Mouse (Mus musculus): Measurements from ENCODE around the gene Asic2. TPM values are rescaled to one million over a fixed set of nuclear protein-coding genes. Genes with fewer than 3 reads are reported as not detected.

The Asic2 gene
- polyA plus RNA-seq (2014; fragmentation: Nextera tagmentation; extraction: Ambion mirVana), result 0.43 and 0.65 TPM in 2 replicates

DNA sequence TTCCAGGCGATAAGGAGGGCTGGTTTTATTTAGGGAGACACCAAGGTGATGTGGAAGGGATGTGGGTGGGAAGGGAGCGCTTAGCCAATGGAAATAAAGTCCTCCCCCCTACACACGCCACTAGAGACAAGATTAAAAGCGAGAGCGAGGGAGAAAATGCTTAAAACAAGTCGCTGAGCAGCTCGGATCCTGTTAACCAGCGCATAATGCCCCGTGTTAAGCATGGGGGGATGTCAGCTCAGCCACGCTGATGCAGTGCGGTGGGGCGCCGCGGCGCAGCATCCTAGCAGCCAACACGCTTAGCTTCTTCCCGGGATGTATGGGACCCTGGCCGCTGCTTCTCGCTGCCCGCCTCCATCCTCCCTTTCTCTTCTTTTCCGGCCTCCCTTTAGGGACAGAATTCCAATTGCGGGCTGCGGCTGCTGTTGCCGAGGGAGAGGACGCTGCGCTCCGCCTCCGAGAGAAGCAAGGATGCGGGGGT lies at the start of gene Asic2:
Gene Asic2, minus strand, starts transcription at position 57 of the 481 bp plus-strand sequence.
- Histone ChIP-seq H3K4me1 (ENCODE audit: control insufficient read depth, insufficient read depth, low read length) (no peaks in the 10 kb centered on the region), H3K4me3 (ENCODE audit: low read depth, low read length) (peak within 1 kb of the TSS; percentile 19), H3K27me3 (replicated peaks; ENCODE audit: control insufficient read depth, insufficient read depth, low read length) (peaks cover 36% of the 10 kb centered on the region), H3K9me3 (ENCODE audit: control insufficient read depth, low read length) (no peaks in the 10 kb centered on the region), H3K4me2 (ENCODE audit: low read depth, low read length) (peak within 1 kb of the TSS; percentile 50), H3K36me3 (ENCODE audit: control insufficient read depth, insufficient read depth, low read length) (no peaks in the 10 kb centered on the region), H3K9ac (ENCODE audit: low read depth, low read length) (no peak within 1 kb of the TSS), H3K27ac (replicated peaks; ENCODE audit: low read depth, low read length) (no peak within 1 kb of the TSS)
- ATAC-seq (ENCODE audit: low read depth) (no peak), DNase-seq (ENCODE audit: low spot score) (no peak)
- WGBS, result 2% methylated on average over 29 of the region's 29 CpGs

DNA sequence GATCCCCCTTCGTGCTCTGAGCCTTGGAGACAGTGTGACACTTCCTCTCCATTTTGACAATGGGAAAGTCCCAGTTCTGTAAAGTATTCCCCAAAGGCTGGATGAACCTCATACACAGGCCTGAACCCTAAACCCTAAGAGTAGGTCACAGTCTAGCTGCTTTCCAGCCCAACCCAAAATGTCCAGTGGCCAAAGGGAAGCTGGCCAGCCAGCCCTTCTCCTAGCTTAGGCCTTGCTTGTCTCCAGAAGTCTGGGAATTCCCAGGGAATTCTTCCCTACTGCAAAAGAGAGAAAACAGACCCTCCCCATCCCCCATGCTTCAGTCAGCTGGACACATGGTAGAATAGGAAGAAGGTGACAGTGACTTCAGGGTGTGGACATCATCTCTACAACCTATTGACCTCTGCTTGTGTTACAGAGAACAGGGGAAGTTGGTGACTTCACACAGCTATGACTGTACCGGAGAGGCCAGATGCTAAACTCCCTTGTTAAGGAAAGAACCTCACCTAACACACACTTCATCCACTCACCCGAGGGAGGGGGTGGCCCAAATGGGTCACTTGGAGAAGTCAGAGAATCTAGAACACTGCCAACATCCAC lies 48.0 kb upstream of the Asic2 start:
- 77% methylated on average over 3 of the region's 3 CpGs for WGBS
- Histone ChIP-seq H3K27ac (replicated peaks; ENCODE audit: low read depth, low read length) (no peak overlapping the region), H3K36me3 (ENCODE audit: control insufficient read depth, insufficient read depth, low read length) (no peaks in the 10 kb centered on the region), H3K9ac (ENCODE audit: low read depth, low read length) (no peak overlapping the region), H3K4me3 (ENCODE audit: low read depth, low read length) (no peak overlapping the region), H3K9me3 (ENCODE audit: control insufficient read depth, low read length) (no peaks in the 10 kb centered on the region), H3K27me3 (replicated peaks; ENCODE audit: control insufficient read depth, insufficient read depth, low read length) (no peaks in the 10 kb centered on the region), H3K4me2 (ENCODE audit: low read depth, low read length) (no peak overlapping the region), H3K4me1 (ENCODE audit: control insufficient read depth, insufficient read depth, low read length) (no peaks in the 10 kb centered on the region)
- DNase-seq (ENCODE audit: low spot score) (no peak), ATAC-seq (ENCODE audit: low read depth) (no peak)

DNA sequence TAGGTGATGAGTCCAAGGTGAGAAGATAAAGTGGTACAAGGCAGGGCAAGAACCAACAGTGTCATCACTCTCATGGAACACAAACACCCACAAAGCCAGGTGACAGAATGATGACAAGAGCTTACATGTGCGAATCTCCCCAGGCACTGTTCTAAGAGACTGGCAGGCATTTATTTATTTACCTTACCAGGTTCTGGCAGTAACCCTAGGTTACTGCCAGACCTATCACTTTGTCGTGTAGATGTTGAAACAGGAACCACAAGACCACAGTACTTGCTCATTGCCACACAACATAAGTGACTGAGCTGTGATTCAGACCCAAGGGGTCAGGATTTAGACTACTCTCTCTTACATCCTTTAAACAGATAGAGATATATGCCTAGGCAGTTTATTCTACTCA lies 46.8 kb upstream of the Asic2 start:
- Histone ChIP-seq H3K4me1 (ENCODE audit: control insufficient read depth, insufficient read depth, low read length) (no peaks in the 10 kb centered on the region), H3K9ac (ENCODE audit: low read depth, low read length) (no peak overlapping the region), H3K4me2 (ENCODE audit: low read depth, low read length) (no peak overlapping the region), H3K9me3 (ENCODE audit: control insufficient read depth, low read length) (no peaks in the 10 kb centered on the region), H3K27me3 (replicated peaks; ENCODE audit: control insufficient read depth, insufficient read depth, low read length) (no peaks in the 10 kb centered on the region), H3K4me3 (ENCODE audit: low read depth, low read length) (no peak overlapping the region), H3K36me3 (ENCODE audit: control insufficient read depth, insufficient read depth, low read length) (no peaks in the 10 kb centered on the region), H3K27ac (replicated peaks; ENCODE audit: low read depth, low read length) (no peak overlapping the region)
- 58% methylated on average over 2 of the region's 2 CpGs for WGBS
- no peak for DNase-seq (ENCODE audit: low spot score)
- no peak for ATAC-seq (ENCODE audit: low read depth)

DNA sequence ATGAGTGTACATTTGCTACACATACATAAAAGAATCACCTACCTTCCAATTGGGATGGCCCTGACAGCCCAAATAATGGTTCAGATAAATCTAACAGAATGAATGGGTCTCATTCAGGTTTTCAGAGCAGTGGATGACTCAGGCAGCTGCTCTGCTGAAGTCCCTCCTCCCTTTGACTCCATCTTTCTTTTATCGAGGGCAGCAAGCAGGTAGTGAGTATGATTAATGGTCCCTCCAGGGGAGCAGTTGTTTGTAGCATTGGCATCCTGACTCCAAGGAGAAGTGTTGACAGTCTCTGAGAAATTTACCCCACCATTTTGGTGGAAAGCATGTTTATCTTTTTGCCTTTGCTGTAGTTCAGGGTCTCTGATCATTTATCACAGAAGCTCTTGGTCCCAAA lies 45.5 kb upstream of the Asic2 start:
- no peak for DNase-seq (ENCODE audit: low spot score)
- Histone ChIP-seq H3K27me3 (replicated peaks; ENCODE audit: control insufficient read depth, insufficient read depth, low read length) (no peaks in the 10 kb centered on the region), H3K36me3 (ENCODE audit: control insufficient read depth, insufficient read depth, low read length) (no peaks in the 10 kb centered on the region), H3K9me3 (ENCODE audit: control insufficient read depth, low read length) (no peaks in the 10 kb centered on the region), H3K9ac (ENCODE audit: low read depth, low read length) (no peak overlapping the region), H3K27ac (replicated peaks; ENCODE audit: low read depth, low read length) (no peak overlapping the region), H3K4me1 (ENCODE audit: control insufficient read depth, insufficient read depth, low read length) (no peaks in the 10 kb centered on the region), H3K4me2 (ENCODE audit: low read depth, low read length) (no peak overlapping the region), H3K4me3 (ENCODE audit: low read depth, low read length) (no peak overlapping the region)
- ATAC-seq (ENCODE audit: low read depth), result no peak
- WGBS, result 35% methylated on average over 1 of the region's 1 CpGs

DNA sequence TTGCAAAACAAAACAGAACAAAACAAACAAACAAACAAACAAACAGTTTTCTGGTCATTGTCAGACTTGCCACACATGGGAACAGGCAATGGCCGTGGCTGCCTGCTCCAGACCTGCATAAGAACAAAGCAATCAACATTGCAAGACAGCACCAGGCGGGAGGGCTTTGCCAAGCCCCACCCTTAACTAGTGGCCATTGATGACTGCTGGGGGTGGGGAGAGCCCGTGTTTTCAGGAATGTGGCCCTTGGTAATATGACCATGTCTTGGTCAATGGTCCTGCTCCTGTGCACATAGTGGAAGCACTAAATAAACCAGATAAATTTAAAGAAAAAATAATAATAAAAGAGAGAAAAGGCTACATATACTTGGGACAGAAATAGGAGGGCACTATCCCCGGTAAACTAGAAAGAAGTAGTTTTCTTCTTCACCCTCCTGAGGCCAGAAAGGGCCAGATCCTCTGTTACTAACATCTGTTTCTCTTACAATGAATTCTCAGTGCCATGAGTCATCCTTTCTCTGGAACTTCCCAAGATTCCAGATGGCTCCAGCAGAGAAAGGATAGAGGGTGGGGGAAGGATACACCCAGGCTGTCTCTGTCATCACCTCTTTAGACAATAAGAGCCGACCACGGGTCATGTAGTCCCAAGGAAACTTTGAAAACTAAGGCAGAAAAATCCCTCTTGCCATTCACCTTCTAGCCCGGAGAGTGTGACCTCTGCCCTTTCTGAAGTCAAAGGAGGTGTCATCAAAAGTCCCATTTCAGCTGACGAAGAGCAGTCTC lies 43.3 kb upstream of the Asic2 start:
- Histone ChIP-seq H3K27me3 (replicated peaks; ENCODE audit: control insufficient read depth, insufficient read depth, low read length) (no peaks in the 10 kb centered on the region), H3K4me2 (ENCODE audit: low read depth, low read length) (no peak overlapping the region), H3K9me3 (ENCODE audit: control insufficient read depth, low read length) (no peaks in the 10 kb centered on the region), H3K36me3 (ENCODE audit: control insufficient read depth, insufficient read depth, low read length) (no peaks in the 10 kb centered on the region), H3K9ac (ENCODE audit: low read depth, low read length) (no peak overlapping the region), H3K4me1 (ENCODE audit: control insufficient read depth, insufficient read depth, low read length) (peaks cover 4% of the 10 kb centered on the region; the same call in 1 of the 2 replicates), H3K27ac (replicated peaks; ENCODE audit: low read depth, low read length) (no peak overlapping the region), H3K4me3 (ENCODE audit: low read depth, low read length) (no peak overlapping the region)
- 51% methylated on average over 8 of the region's 8 CpGs for WGBS
- ATAC-seq (ENCODE audit: low read depth) (no peak), DNase-seq (ENCODE audit: low spot score) (peak; percentile 58)

DNA sequence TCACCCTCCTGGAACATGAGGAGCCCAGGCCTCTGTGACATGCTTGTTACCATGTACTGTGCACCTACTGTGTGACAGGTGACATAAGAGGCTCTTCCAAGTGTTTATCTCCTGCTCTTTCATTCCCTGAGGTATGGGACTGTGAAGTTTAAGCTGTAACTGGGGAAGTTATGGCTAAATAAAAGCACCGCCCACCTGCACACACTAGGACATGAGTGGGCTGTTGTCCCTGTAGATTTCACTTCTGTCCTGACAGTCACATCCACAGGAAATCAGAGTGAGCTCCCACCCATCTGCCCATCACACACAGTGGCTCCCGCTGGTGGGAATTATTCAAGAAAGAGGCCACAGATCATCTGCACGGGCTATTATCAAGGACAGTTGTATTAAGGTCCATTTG lies 41.9 kb upstream of the Asic2 start:
- Histone ChIP-seq H3K4me1 (ENCODE audit: control insufficient read depth, insufficient read depth, low read length) (peaks cover 4% of the 10 kb centered on the region; the same call in 1 of the 2 replicates), H3K9ac (ENCODE audit: low read depth, low read length) (no peak overlapping the region), H3K4me2 (ENCODE audit: low read depth, low read length) (no peak overlapping the region), H3K27me3 (replicated peaks; ENCODE audit: control insufficient read depth, insufficient read depth, low read length) (no peaks in the 10 kb centered on the region), H3K27ac (replicated peaks; ENCODE audit: low read depth, low read length) (no peak overlapping the region), H3K4me3 (ENCODE audit: low read depth, low read length) (no peak overlapping the region), H3K9me3 (ENCODE audit: control insufficient read depth, low read length) (no peaks in the 10 kb centered on the region), H3K36me3 (ENCODE audit: control insufficient read depth, insufficient read depth, low read length) (no peaks in the 10 kb centered on the region)
- 85% methylated on average over 3 of the region's 3 CpGs for WGBS
- no peak for DNase-seq (ENCODE audit: low spot score)
- no peak for ATAC-seq (ENCODE audit: low read depth)

DNA sequence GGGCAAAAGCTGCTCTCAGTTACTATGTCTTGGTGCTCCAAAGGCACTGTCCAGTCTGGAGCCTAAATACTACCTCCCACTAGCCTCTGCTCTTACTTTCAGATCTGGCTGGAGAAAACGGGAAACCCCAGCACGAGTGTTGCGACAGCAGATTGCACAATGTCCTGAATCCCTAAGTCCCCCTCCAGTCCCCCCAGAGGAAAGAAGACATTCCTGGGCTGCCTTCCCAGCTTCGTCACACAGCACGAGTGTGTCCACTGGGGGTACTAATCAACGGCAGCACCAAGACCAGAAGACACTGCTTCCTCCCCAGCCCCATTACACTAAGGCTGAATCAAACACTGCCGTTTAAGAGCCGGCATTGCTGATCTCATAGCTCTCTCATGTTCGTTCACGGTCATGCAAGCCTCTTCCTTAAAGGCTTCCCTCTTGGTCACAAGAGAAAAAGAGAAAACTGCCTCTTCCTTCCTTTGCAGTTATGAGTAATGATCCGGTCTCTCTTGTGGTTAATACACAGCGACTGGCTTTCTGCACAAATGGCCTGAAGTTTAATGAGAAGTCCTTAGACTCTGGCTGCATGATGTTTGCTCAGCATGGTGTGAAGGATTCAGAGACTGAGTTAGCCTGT lies 38.7 kb upstream of the Asic2 start:
- no peaks in the 10 kb centered on the region for H3K9me3 ChIP-seq (ENCODE audit: control insufficient read depth, low read length)
- no peaks in the 10 kb centered on the region for H3K36me3 ChIP-seq (ENCODE audit: control insufficient read depth, insufficient read depth, low read length)
- peak overlapping the region; percentile 23; the same call in 1 of the 2 replicates for H3K27ac ChIP-seq (replicated peaks; ENCODE audit: low read depth, low read length)
- DNase-seq (ENCODE audit: low spot score) (peak; percentile 31), ATAC-seq (ENCODE audit: low read depth) (no peak)
- peaks cover 4% of the 10 kb centered on the region; the same call in 1 of the 2 replicates for H3K4me1 ChIP-seq (ENCODE audit: control insufficient read depth, insufficient read depth, low read length)
- H3K4me3 ChIP-seq (ENCODE audit: low read depth, low read length), result no peak overlapping the region
- H3K4me2 ChIP-seq (ENCODE audit: low read depth, low read length), result 0 out of 2 replicates have a peak overlapping the region, but pooled peaks have one; percentile 11
- H3K9ac ChIP-seq (ENCODE audit: low read depth, low read length), result no peak overlapping the region
- no peaks in the 10 kb centered on the region for H3K27me3 ChIP-seq (replicated peaks; ENCODE audit: control insufficient read depth, insufficient read depth, low read length)
- 30% methylated on average over 12 of the region's 12 CpGs for WGBS

DNA sequence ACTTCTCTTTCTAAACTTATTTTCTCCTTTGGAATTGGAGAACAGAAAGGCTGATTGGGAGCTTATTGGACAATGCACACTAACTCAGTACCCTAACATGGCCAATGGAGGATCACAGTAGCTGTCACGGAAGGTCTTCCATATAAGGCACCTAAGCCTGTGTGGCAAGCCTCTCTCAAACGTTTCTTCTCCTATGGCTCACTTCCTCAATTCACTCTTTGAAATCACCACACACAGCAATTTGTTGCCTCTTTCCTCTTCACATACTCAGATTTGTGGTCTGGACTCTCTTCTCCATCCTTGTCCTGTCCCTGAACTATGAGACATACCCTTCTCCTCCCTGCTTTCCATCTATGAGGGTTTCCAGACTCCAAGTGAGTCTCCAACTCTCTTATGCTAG lies 36.6 kb upstream of the Asic2 start:
- 76% methylated on average over 2 of the region's 2 CpGs for WGBS
- no peak overlapping the region for H3K4me3 ChIP-seq (ENCODE audit: low read depth, low read length)
- H3K36me3 ChIP-seq (ENCODE audit: control insufficient read depth, insufficient read depth, low read length), result no peaks in the 10 kb centered on the region
- no peaks in the 10 kb centered on the region for H3K27me3 ChIP-seq (replicated peaks; ENCODE audit: control insufficient read depth, insufficient read depth, low read length)
- H3K9me3 ChIP-seq (ENCODE audit: control insufficient read depth, low read length), result no peaks in the 10 kb centered on the region
- peaks cover 7% of the 10 kb centered on the region; the same call in 1 of the 2 replicates for H3K4me1 ChIP-seq (ENCODE audit: control insufficient read depth, insufficient read depth, low read length)
- no peak overlapping the region for H3K27ac ChIP-seq (replicated peaks; ENCODE audit: low read depth, low read length)
- H3K4me2 ChIP-seq (ENCODE audit: low read depth, low read length), result no peak overlapping the region
- H3K9ac ChIP-seq (ENCODE audit: low read depth, low read length), result no peak overlapping the region
- no peak for ATAC-seq (ENCODE audit: low read depth)
- DNase-seq (ENCODE audit: low spot score), result peak; percentile 9

Measured in embryonic facial prominence, embryonic 14.5 days (tissue).